Mouse (Mus musculus) liver, adult 2 months (tissue): ENCODE data around the gene Defa21.

Experiments used
- CTCF ChIP-seq: fragments of 200-500 bp; IDR thresholded peaks from 2 replicates; pipeline ENCODE4 v1.5.1; 2011; ENCODE audit warnings: low read depth, low read length, control low read depth
- POLR2A ChIP-seq: fragments of 200-500 bp; IDR thresholded peaks from 2 replicates; pipeline ENCODE4 v1.6.1; 2011; ENCODE audit warnings: low read length, control low read depth; ENCODE audit not compliant: insufficient read depth; ENCODE audit errors: extremely low read depth

GRCm38 (mm10) chr8:21006801-21007200 is 18.5 kb upstream of the Defa21 start:
- no peak for TF ChIP-seq CTCF
- TF ChIP-seq POLR2A, result no peak
